8 mouse cellular contexts compared by ENCODE assay signal in genomic region chr15:84212031-84212755, GRCm38 (mm10). TPM values are rescaled to one million over a fixed set of nuclear protein-coding genes. Genes with fewer than 3 reads are reported as not detected.
DNase-seq lines count a peak whose midpoint lies in the region; ATAC-seq and TF ChIP-seq lines count a peak whose summit lies in the region.

No protein-coding gene starts in this region.

- peak overlapping the region; percentile 5; the same call in 1 of the 2 replicates for H3K27ac ChIP-seq in bone marrow, adult 2 months (ENCODE audit: control insufficient read depth, insufficient read depth, low read depth, low read length, poor library complexity)
- H3K27ac ChIP-seq in embryonic facial prominence, embryonic 15.5 days (replicated peaks): 0 out of 2 replicates have a peak overlapping the region, but pooled peaks have one; percentile 11
- peak overlapping the region; percentile 48 for H3K27ac ChIP-seq in heart, embryonic 15.5 days
- H3K27ac ChIP-seq in liver, embryonic 15.5 days (replicated peaks): peak overlapping the region; percentile 93
- no peak overlapping the region for H3K27ac ChIP-seq in neural tube, embryonic 12.5 days
- H3K27ac ChIP-seq in stomach, postnatal 0 days (replicated peaks): no peak overlapping the region

- no peaks in the 10 kb centered on the region for H3K27me3 ChIP-seq in embryonic facial prominence, embryonic 15.5 days
- no peaks in the 10 kb centered on the region for H3K27me3 ChIP-seq in heart, embryonic 15.5 days
- peaks cover under 1% of the 10 kb centered on the region; the same call in 1 of the 2 replicates for H3K27me3 ChIP-seq in liver, embryonic 15.5 days
- H3K27me3 ChIP-seq in neural tube, embryonic 12.5 days (replicated peaks): no peaks in the 10 kb centered on the region
- no peaks in the 10 kb centered on the region for H3K27me3 ChIP-seq in stomach, postnatal 0 days (ENCODE audit: control insufficient read depth, insufficient read depth, low read length)

- H3K9ac ChIP-seq in embryonic facial prominence, embryonic 15.5 days: no peak overlapping the region
- no peak overlapping the region for H3K9ac ChIP-seq in heart, embryonic 15.5 days
- no peak overlapping the region for H3K9ac ChIP-seq in liver, embryonic 15.5 days
- H3K9ac ChIP-seq in neural tube, embryonic 12.5 days: no peak overlapping the region
- no peak overlapping the region for H3K9ac ChIP-seq in stomach, postnatal 0 days (ENCODE audit: low read length)

- peaks cover 1% of the 10 kb centered on the region; the same call in 1 of the 2 replicates for H3K4me1 ChIP-seq in bone marrow, adult 2 months (ENCODE audit: control insufficient read depth, insufficient read depth, low read length)
- peaks cover 33% of the 10 kb centered on the region for H3K4me1 ChIP-seq in embryonic facial prominence, embryonic 15.5 days
- peaks cover 39% of the 10 kb centered on the region for H3K4me1 ChIP-seq in heart, embryonic 15.5 days (replicated peaks)
- peaks cover 66% of the 10 kb centered on the region for H3K4me1 ChIP-seq in liver, embryonic 15.5 days (replicated peaks)
- H3K4me1 ChIP-seq in neural tube, embryonic 12.5 days: peaks cover 22% of the 10 kb centered on the region; the same call in 1 of the 2 replicates
- H3K4me1 ChIP-seq in stomach, postnatal 0 days (replicated peaks; ENCODE audit: control insufficient read depth, insufficient read depth): no peaks in the 10 kb centered on the region

- H3K36me3 ChIP-seq in embryonic facial prominence, embryonic 15.5 days: peaks cover 61% of the 10 kb centered on the region
- H3K36me3 ChIP-seq in heart, embryonic 15.5 days: peaks cover 58% of the 10 kb centered on the region
- peaks cover 54% of the 10 kb centered on the region for H3K36me3 ChIP-seq in liver, embryonic 15.5 days (replicated peaks)
- H3K36me3 ChIP-seq in neural tube, embryonic 12.5 days: peaks cover 50% of the 10 kb centered on the region
- H3K36me3 ChIP-seq in stomach, postnatal 0 days (ENCODE audit: control insufficient read depth, insufficient read depth, low read length): peaks cover 21% of the 10 kb centered on the region; the same call in 1 of the 2 replicates

- peak; percentile 89 for DNase-seq in B cell, adult 2 months
- DNase-seq in kidney, postnatal 36 days: peak; percentile 81 to 94
- peak; percentile 85 for DNase-seq in stomach, postnatal 0 days (ENCODE audit: low spot score)

- H3K9me3 ChIP-seq in embryonic facial prominence, embryonic 15.5 days (replicated peaks): no peaks in the 10 kb centered on the region
- H3K9me3 ChIP-seq in heart, embryonic 15.5 days (replicated peaks): no peaks in the 10 kb centered on the region
- H3K9me3 ChIP-seq in liver, embryonic 15.5 days (replicated peaks): no peaks in the 10 kb centered on the region
- no peaks in the 10 kb centered on the region for H3K9me3 ChIP-seq in neural tube, embryonic 12.5 days
- H3K9me3 ChIP-seq in stomach, postnatal 0 days (ENCODE audit: control insufficient read depth, low read length): no peaks in the 10 kb centered on the region

- no peak for TF ChIP-seq POLR2A in bone marrow, adult 2 months (IDR thresholded peaks at IDR 0.05; ENCODE audit: borderline replicate concordance, control insufficient read depth, low read depth, low read length)

- no peak overlapping the region for H3K4me3 ChIP-seq in bone marrow, adult 2 months (replicated peaks; ENCODE audit: control insufficient read depth, low read depth, low read length)
- no peak overlapping the region for H3K4me3 ChIP-seq in embryonic facial prominence, embryonic 15.5 days (replicated peaks)
- no peak overlapping the region for H3K4me3 ChIP-seq in heart, embryonic 15.5 days
- H3K4me3 ChIP-seq in liver, embryonic 15.5 days (replicated peaks): no peak overlapping the region
- no peak overlapping the region for H3K4me3 ChIP-seq in neural tube, embryonic 12.5 days
- H3K4me3 ChIP-seq in stomach, postnatal 0 days (ENCODE audit: low read depth, low read length): no peak overlapping the region

- H3K4me2 ChIP-seq in embryonic facial prominence, embryonic 15.5 days (replicated peaks): no peak overlapping the region
- H3K4me2 ChIP-seq in heart, embryonic 15.5 days: no peak overlapping the region
- no peak overlapping the region for H3K4me2 ChIP-seq in liver, embryonic 15.5 days
- no peak overlapping the region for H3K4me2 ChIP-seq in neural tube, embryonic 12.5 days (replicated peaks)
- no peak overlapping the region for H3K4me2 ChIP-seq in stomach, postnatal 0 days (replicated peaks; ENCODE audit: low read depth)

- ATAC-seq in embryonic facial prominence, embryonic 15.5 days (ENCODE audit: insufficient number of reproducible peaks, low FRiP score, low TSS enrichment, low read depth): peak; percentile 32; the same call in 1 of the 2 replicates
- ATAC-seq in heart, embryonic 15.5 days (replicated peaks; ENCODE audit: insufficient number of reproducible peaks, insufficient read depth, low FRiP score, low read depth): peak; percentile 32; the same call in 1 of the 2 replicates
- ATAC-seq in liver, embryonic 15.5 days (ENCODE audit: insufficient read depth): 0 out of 2 replicates have a peak, but pooled peaks have one; percentile 10
- ATAC-seq in neural tube, embryonic 12.5 days (ENCODE audit: low FRiP score, low read depth): peak; percentile 45
- peak; percentile 43; the same call in 1 of the 2 replicates for ATAC-seq in stomach, postnatal 0 days (ENCODE audit: low FRiP score, low TSS enrichment)

- TF ChIP-seq EP300 in stomach, postnatal 0 days (optimal IDR thresholded peaks at IDR 0.05): no peak

- WGBS in bone marrow, adult 2 months: 30% methylated on average over 6 of the region's 6 CpGs
- WGBS in embryonic facial prominence, embryonic 15.5 days: 37% methylated on average over 6 of the region's 6 CpGs
- 37% methylated on average over 6 of the region's 6 CpGs for WGBS in heart, embryonic 15.5 days
- 35% methylated on average over 6 of the region's 6 CpGs for WGBS in liver, embryonic 15.5 days (ENCODE audit: insufficient replicate concordance)
- WGBS in neural tube, embryonic 12.5 days: 52% methylated on average over 6 of the region's 6 CpGs
- WGBS in stomach, postnatal 0 days: 40% methylated on average over 6 of the region's 6 CpGs

- TF ChIP-seq CTCF in bone marrow, adult 2 months (IDR thresholded peaks at IDR 0.05; ENCODE audit: control insufficient read depth, insufficient read depth, low read length): peak; percentile 100
- peak; percentile 98 for TF ChIP-seq CTCF in stomach, postnatal 0 days (IDR thresholded peaks at IDR 0.05; ENCODE audit: low read depth)

RNA-seq across cellular contexts. Expression of gene Parvb, which starts 19.6 kb away (rescaled TPM):
- 85.2 and 120 TPM in 2 replicates for polyA plus RNA-seq in bone marrow, adult 2 months (2011; ENCODE audit: insufficient read depth, insufficient read length, low replicate concordance, missing spikeins)
- polyA plus RNA-seq in embryonic facial prominence, embryonic 15.5 days (2015; fragmentation: Nextera tagmentation; extraction: Ambion mirVana): 4.5 and 4.8 TPM in 2 replicates
- 12.2 and 13.5 TPM in 2 replicates for polyA plus RNA-seq in heart, embryonic 15.5 days (2015; fragmentation: Nextera tagmentation; extraction: Ambion mirVana)
- 5.3 and 6.1 TPM in 2 replicates for polyA plus RNA-seq in liver, embryonic 15.5 days (2015; fragmentation: Nextera tagmentation; extraction: Ambion mirVana)
- polyA plus RNA-seq in neural tube, embryonic 12.5 days (2016; fragmentation: Nextera tagmentation; extraction: Ambion mirVana): 6.4 and 7.1 TPM in 2 replicates
- 1.1 and 1.4 TPM in 2 replicates for polyA plus RNA-seq in stomach, postnatal 0 days (2015; fragmentation: Nextera tagmentation; extraction: Ambion mirVana)

RNA-seq across cellular contexts. Expression of gene Samm50, which starts 20.2 kb away (rescaled TPM):
- polyA plus RNA-seq in bone marrow, adult 2 months (2011; ENCODE audit: insufficient read depth, insufficient read length, low replicate concordance, missing spikeins): 24.7 and 37.1 TPM in 2 replicates
- 89.8 and 96.4 TPM in 2 replicates for polyA plus RNA-seq in embryonic facial prominence, embryonic 15.5 days (2015; fragmentation: Nextera tagmentation; extraction: Ambion mirVana)
- polyA plus RNA-seq in heart, embryonic 15.5 days (2015; fragmentation: Nextera tagmentation; extraction: Ambion mirVana): 122 and 124 TPM in 2 replicates
- polyA plus RNA-seq in liver, embryonic 15.5 days (2015; fragmentation: Nextera tagmentation; extraction: Ambion mirVana): 68.0 and 71.0 TPM in 2 replicates
- 90.5 and 91.7 TPM in 2 replicates for polyA plus RNA-seq in neural tube, embryonic 12.5 days (2016; fragmentation: Nextera tagmentation; extraction: Ambion mirVana)
- 92.3 and 97.4 TPM in 2 replicates for polyA plus RNA-seq in stomach, postnatal 0 days (2015; fragmentation: Nextera tagmentation; extraction: Ambion mirVana)

RNA-seq across cellular contexts. Expression of gene Pnpla3, which starts 44.6 kb away (rescaled TPM):
- 0.74 TPM in 1 of 2 replicates, not detected in the other for polyA plus RNA-seq in bone marrow, adult 2 months (2011; ENCODE audit: insufficient read depth, insufficient read length, low replicate concordance, missing spikeins)
- 3.0 and 3.9 TPM in 2 replicates for polyA plus RNA-seq in embryonic facial prominence, embryonic 15.5 days (2015; fragmentation: Nextera tagmentation; extraction: Ambion mirVana)
- 0.55 and 0.68 TPM in 2 replicates for polyA plus RNA-seq in heart, embryonic 15.5 days (2015; fragmentation: Nextera tagmentation; extraction: Ambion mirVana)
- 2.6 and 3.7 TPM in 2 replicates for polyA plus RNA-seq in liver, embryonic 15.5 days (2015; fragmentation: Nextera tagmentation; extraction: Ambion mirVana)
- 2.6 and 3.4 TPM in 2 replicates for polyA plus RNA-seq in neural tube, embryonic 12.5 days (2016; fragmentation: Nextera tagmentation; extraction: Ambion mirVana)
- polyA plus RNA-seq in stomach, postnatal 0 days (2015; fragmentation: Nextera tagmentation; extraction: Ambion mirVana): 3.0 and 4.1 TPM in 2 replicates

Comparison
In these comparisons a context has a peak if more than half of its experiments do, and no peak if none do; other contexts are left out.
1. H3K27ac ChIP-seq: peak in bone marrow, adult 2 months (single experiment), embryonic facial prominence, embryonic 15.5 days (single experiment), heart, embryonic 15.5 days (single experiment) and liver, embryonic 15.5 days (single experiment); none in neural tube, embryonic 12.5 days (single experiment) and stomach, postnatal 0 days (single experiment).
2. Peak in every context shown above with its lines, with median percentiles within 50 percentile points of each other: DNase-seq and ATAC-seq.